Mouse (Mus musculus) neural tube, embryonic 14.5 days (tissue): ENCODE results near the gene Cdv3. TPM values are rescaled to one million over a fixed set of nuclear protein-coding genes. Genes with fewer than 3 reads are reported as not detected.
"Not testable (repeated sequence)": the region's sequence is repeated elsewhere in the genome, so short reads cannot be mapped to it uniquely, and the experiment has no call there.

Experiments used
- ATAC-seq: fragments of 200-750 bp; cut with Nextera tagmentation; 2 replicates; pipeline ENCODE4 v1.8.0; 2017; ENCODE audit warnings: low read depth, mild to moderate bottlenecking, moderate TSS enrichment, moderate library complexity
- H3K27ac ChIP-seq: fragments of 300-500 bp; sonication (generic); 2 replicates; pipeline ENCODE4 v1.5.1; 2014; ENCODE audit warnings: low read depth, mild to moderate bottlenecking, control low read depth, low read length, moderate library complexity, mixed read lengths
- H3K27me3 ChIP-seq: fragments of 300-500 bp; sonication (generic); 2 replicates; pipeline ENCODE4 v1.6.1; 2014; ENCODE audit warnings: low read length; ENCODE audit not compliant: control insufficient read depth, insufficient read depth
- H3K36me3 ChIP-seq: fragments of 300-500 bp; sonication (generic); 2 replicates; pipeline ENCODE4 v1.6.1; 2014; ENCODE audit warnings: low read length, mixed read lengths; ENCODE audit not compliant: control insufficient read depth, insufficient read depth
- H3K4me1 ChIP-seq: fragments of 300-500 bp; sonication (generic); 2 replicates; pipeline ENCODE4 v1.6.1; 2014; ENCODE audit warnings: low read length; ENCODE audit not compliant: control insufficient read depth, insufficient read depth
- H3K4me2 ChIP-seq: fragments of 300-500 bp; sonication (generic); 2 replicates; pipeline ENCODE4 v1.6.1; 2014; ENCODE audit warnings: mild to moderate bottlenecking, low read depth, low read length, control low read depth
- H3K4me3 ChIP-seq: fragments of 300-500 bp; sonication (generic); 2 replicates; pipeline ENCODE4 v1.5.1; 2014; ENCODE audit warnings: low read depth, low read length, control low read depth, mixed read lengths
- H3K9ac ChIP-seq: fragments of 300-500 bp; sonication (generic); replicated peaks from 2 replicates; pipeline ENCODE4 v1.6.1; 2014; ENCODE audit warnings: low read depth, mild to moderate bottlenecking, control low read depth, low read length, mixed read lengths
- H3K9me3 ChIP-seq: fragments of 300-500 bp; sonication (generic); 2 replicates; pipeline ENCODE4 v1.6.1; 2016; ENCODE audit warnings: low read length; ENCODE audit not compliant: control insufficient read depth
- WGBS: fragments of 180-500 bp; shearing (Covaris S2); extraction: QIAGEN DNeasy Blood & Tissue Kit; methylation state at CpG from one replicate; pipeline ENCODE4 v1.1.7; 2014; 5-methylcytosine and 5-hydroxymethylcytosine counted together
- polyA plus RNA-seq: library from polyadenylated mRNA; unstranded; fragments of >200 nt; fragmentation: Nextera tagmentation; extraction: Ambion mirVana; gene quantifications from 2 replicates; pipeline ENCODE4 v1.2.1, GENCODE M21; 2014

Cdv3 gene
- polyA plus RNA-seq, 1 experiment from 2014 or later, result 53.1 TPM

DNA sequence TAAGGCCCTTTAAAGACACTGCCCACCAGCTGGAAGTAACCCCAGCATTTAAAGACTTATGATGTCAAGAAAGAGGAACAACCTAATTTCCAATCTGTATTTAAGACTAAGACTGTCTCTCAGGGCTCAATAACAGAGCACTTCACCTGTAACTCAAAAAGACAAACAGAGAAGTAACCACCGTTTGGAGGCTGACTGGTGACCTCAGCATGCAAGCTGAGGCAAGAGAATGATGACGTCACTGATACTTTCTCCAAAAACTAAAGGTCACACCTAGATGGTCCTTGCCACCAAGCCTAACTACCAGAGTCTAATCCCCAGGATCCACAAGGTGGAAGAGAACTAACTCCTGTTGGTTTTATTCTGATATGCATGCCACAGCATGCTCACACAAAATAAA is 5.0 kb downstream of the Cdv3 start:
- Histone ChIP-seq H3K4me1 (peaks cover 11% of the 10 kb centered on the region), H3K27ac (no peak overlapping the region), H3K9ac (no peak overlapping the region), H3K4me2 (no peak overlapping the region), H3K9me3 (no peaks in the 10 kb centered on the region), H3K4me3 (no peak overlapping the region), H3K27me3 (no peaks in the 10 kb centered on the region), H3K36me3 (peaks cover 12% of the 10 kb centered on the region; the same call in 1 of the 2 replicates)
- no peak for ATAC-seq
- 84% methylated on average over 2 of the region's 2 CpGs for WGBS

DNA sequence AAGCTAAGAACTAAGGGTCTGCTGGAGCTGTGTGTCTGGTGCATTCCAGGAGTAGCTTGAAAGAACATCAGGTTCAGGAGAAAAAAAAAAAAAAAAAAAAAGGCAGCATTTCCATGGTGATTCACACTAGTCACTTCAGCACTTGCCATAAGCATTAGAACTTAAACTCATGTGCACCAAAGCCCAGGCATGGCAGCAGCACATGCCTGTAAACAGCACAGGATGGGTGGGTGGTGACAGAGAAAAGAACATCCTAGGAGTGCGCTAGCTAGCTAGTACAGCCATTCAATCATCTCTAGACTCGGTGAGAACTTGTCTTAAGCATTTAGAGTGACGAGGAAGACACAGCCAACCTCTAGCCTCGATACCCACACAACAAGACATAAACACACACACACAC is 7.1 kb downstream of the Cdv3 start:
- no peak overlapping the region for H3K9ac ChIP-seq
- peaks cover 6% of the 10 kb centered on the region for H3K4me1 ChIP-seq
- peaks cover 12% of the 10 kb centered on the region; the same call in 1 of the 2 replicates for H3K36me3 ChIP-seq
- H3K9me3 ChIP-seq, result no peaks in the 10 kb centered on the region
- WGBS, result 80% methylated on average over 4 of the region's 4 CpGs
- no peaks in the 10 kb centered on the region for H3K27me3 ChIP-seq
- no peak overlapping the region for H3K27ac ChIP-seq
- no peak overlapping the region for H3K4me2 ChIP-seq
- H3K4me3 ChIP-seq, result no peak overlapping the region
- no peak for ATAC-seq

DNA sequence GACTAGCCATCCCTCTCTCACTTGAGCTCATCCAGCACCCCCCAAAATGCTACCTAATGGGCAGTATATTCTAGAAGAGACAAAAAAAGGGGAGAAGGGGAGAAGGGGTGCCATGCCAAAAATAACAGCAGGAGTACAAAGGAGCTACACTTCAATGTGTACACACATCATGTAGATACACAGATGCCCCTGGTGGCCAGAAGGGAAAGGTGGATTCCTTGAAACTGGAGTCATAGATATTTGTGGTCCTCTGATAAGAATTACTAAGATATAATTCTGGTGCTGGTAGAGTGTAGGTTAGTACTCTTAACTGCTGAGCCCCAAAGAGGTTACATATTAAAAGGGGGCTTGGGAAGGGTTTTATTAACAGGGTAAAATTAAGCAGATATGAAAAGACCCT is 7.7 kb downstream of the Cdv3 start:
- Histone ChIP-seq H3K27me3 (no peaks in the 10 kb centered on the region), H3K36me3 (peaks cover 12% of the 10 kb centered on the region; the same call in 1 of the 2 replicates), H3K27ac (no peak overlapping the region), H3K4me3 (no peak overlapping the region), H3K9ac (no peak overlapping the region), H3K4me1 (no peaks in the 10 kb centered on the region; the same call in 1 of the 2 replicates), H3K9me3 (no peaks in the 10 kb centered on the region), H3K4me2 (no peak overlapping the region)
- ATAC-seq, result no peak

DNA sequence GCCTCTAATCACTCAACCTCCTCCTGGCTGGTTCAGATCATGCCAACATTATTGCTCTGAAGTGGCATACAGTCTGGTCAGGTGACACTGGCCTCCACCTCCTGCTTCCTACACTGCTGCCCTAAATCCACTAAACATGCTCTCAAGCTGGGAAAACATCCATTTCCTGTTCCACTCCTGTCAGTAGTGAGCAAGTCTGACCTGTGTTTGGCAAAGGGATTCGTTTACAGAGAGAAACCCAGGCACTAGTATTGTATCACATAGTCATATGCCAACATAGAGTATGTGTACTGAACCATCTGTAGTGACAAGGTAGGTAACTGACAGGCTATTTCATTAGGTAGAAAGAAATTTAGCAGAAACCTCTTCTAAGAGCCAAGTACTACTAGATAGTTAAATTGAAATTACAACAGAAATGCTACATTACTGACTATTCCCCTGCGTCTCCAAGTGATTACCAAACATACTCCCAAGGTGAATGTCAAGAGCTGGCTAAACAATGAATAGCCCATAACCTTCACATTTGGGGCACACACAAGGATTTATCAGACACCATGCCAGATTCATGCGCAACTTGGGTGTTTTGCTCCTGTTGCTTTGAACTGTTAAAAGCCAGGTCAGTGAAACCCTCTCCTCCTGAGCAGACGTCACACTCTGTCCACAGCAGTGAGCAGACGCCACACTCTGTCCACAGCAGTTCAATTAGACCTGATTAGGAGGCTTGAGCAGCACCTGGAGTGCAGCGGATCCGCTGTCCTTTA is 12.0 kb downstream of the Cdv3 start:
- not testable (repeated sequence) for H3K4me2 ChIP-seq, H3K36me3 ChIP-seq, H3K9ac ChIP-seq, H3K4me1 ChIP-seq, H3K27ac ChIP-seq, H3K9me3 ChIP-seq, H3K4me3 ChIP-seq, ATAC-seq, H3K27me3 ChIP-seq
- WGBS, result 88% methylated on average over 5 of the region's 7 CpGs

DNA sequence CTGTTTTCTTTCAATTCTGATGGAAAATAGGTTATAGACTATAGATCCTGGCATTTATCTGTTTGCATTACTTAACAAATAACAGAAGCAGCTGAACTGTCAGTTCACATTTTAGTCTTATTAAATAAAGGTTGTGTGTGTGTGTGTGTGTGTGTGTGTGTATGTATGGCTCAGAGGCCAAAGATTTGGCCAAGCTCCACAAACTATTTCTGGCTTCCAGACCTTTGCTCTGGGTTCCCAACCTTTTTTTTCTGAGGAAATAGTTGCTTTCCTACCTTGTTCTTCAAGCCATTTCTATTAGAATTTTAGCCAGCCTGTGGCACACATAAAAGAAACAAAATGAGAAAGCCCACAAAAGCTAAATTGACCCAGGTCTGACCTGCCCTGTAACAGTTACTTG is 16.8 kb downstream of the Cdv3 start:
- Histone ChIP-seq H3K36me3 (no peaks in the 10 kb centered on the region; the same call in none of the 2 replicates), H3K4me1 (no peaks in the 10 kb centered on the region), H3K4me2 (no peak overlapping the region), H3K9me3 (no peaks in the 10 kb centered on the region), H3K4me3 (no peak overlapping the region), H3K27me3 (no peaks in the 10 kb centered on the region), H3K27ac (no peak overlapping the region), H3K9ac (no peak overlapping the region)
- ATAC-seq, result no peak

DNA sequence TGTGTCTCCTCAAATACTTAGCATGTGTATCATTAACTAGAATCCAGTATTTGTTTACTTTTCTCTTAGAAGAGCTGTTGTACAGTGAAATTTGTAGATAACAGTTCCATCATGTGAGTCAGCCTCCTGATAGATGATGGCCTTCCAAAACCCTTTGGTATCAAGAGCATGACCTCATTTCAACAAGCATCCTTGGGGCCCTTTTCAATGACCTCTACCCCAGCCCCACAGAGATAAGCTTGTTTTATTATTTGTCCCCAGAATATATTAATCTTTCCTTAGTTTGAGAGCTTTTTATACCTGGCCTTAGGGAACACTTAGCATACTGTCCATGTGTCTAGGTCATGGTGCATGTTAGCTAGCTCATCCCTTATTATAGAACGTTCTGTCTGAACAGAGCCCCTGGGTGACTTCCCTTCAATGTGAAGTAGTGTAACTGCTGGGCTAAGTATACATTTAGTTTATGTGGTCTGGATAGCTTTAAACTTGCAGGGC is 17.6 kb downstream of the Cdv3 start:
- WGBS, result 75% methylated on average over 1 of the region's 1 CpGs

DNA sequence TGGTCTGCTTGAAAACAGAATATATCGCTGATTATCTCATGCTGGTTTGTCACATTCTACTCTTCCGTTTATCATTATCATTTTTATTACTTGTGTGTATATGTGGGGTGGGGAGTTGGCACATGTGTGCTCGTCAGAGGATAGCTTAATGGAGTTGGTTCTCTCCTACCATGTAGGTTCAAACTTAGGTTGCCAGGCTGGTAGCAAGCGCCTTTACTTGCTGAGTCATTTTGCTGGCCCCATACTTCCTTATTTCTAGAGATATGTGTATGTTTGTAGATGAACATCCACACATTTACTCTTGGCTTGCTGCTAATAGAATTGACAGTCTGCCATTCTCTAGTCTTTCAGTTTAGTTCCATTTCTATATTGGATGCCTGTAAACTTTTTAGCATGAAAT is 18.6 kb downstream of the Cdv3 start:
- Histone ChIP-seq H3K36me3 (peaks cover 12% of the 10 kb centered on the region), H3K9ac (no peak overlapping the region), H3K27ac (no peak overlapping the region), H3K4me3 (no peak overlapping the region), H3K27me3 (no peaks in the 10 kb centered on the region), H3K4me1 (no peaks in the 10 kb centered on the region), H3K4me2 (no peak overlapping the region), H3K9me3 (no peaks in the 10 kb centered on the region)
- no peak for ATAC-seq
- 90% methylated on average over 4 of the region's 4 CpGs for WGBS

More for the DNA sequence above, 17.6 kb downstream of the Cdv3 start:
- Histone ChIP-seq H3K9ac (no peak overlapping the region), H3K9me3 (no peaks in the 10 kb centered on the region), H3K27ac (no peak overlapping the region), H3K4me2 (no peak overlapping the region), H3K4me3 (no peak overlapping the region), H3K36me3 (peaks cover 5% of the 10 kb centered on the region), H3K27me3 (no peaks in the 10 kb centered on the region), H3K4me1 (no peaks in the 10 kb centered on the region)
- no peak for ATAC-seq

DNA sequence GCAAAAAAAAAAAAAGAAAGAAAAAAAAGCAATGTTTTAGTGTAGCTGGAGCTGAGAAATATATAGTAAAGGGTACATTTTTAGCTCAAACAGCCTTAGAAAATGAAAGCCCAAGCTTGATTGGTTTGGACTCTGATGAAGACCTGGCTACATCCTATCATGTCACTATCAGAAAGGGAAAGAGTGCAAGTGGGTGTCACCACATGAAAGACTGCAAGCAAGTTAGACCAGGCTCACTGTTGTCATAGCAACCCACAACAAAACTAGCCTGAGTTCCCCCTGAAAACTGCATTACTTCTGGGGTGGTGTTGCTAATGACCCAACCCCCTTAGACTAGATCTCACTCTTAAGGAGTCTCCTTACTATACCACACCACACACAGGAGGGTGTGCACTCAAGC is 28.7 kb downstream of the Cdv3 start:
- ATAC-seq, result no peak
- H3K27ac ChIP-seq, result no peak overlapping the region
- no peaks in the 10 kb centered on the region for H3K27me3 ChIP-seq
- no peak overlapping the region for H3K4me3 ChIP-seq
- no peaks in the 10 kb centered on the region for H3K9me3 ChIP-seq
- H3K4me1 ChIP-seq, result no peaks in the 10 kb centered on the region
- H3K9ac ChIP-seq, result no peak overlapping the region
- peaks cover 18% of the 10 kb centered on the region for H3K36me3 ChIP-seq
- no peak overlapping the region for H3K4me2 ChIP-seq

DNA sequence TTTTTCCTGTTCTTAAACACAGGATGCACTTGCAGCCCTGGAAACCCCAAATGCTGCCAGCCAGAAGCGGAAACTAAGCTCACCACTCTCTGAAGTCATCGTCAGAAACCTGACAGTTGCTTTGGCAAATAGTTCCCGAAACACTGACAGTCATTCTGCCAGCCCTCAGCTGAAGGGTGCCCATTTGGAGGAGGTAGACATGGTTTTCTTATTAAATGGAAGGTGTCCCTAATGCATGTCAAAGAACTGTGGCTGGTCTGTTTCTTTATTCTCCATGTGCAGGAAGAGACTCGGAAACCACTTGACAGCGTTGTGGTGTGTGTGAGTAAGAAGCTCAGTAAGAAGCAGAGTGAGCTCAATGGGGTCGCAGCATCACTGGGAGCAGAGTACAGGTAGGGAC is 33.0 kb downstream of the Cdv3 start:
- Histone ChIP-seq H3K4me3 (no peak overlapping the region), H3K36me3 (peaks cover 22% of the 10 kb centered on the region), H3K9me3 (no peaks in the 10 kb centered on the region), H3K4me2 (no peak overlapping the region), H3K27me3 (no peaks in the 10 kb centered on the region), H3K4me1 (no peaks in the 10 kb centered on the region), H3K9ac (no peak overlapping the region), H3K27ac (no peak overlapping the region)
- 97% methylated on average over 6 of the region's 6 CpGs for WGBS
- ATAC-seq, result no peak
